Mouse (Mus musculus) brain, embryonic 14.5 days (tissue): ENCODE results near the gene Acsl5. TPM values are rescaled to one million over a fixed set of nuclear protein-coding genes. Genes with fewer than 3 reads are reported as not detected.

Experiments
- DNase-seq: peaks from one replicate; pipeline ENCODE4 v3.0.0-alpha.2; 2011; ENCODE audit warnings: low read depth
- CTCF ChIP-seq: fragments of 200-500 bp; IDR thresholded peaks from 2 replicates; pipeline ENCODE4 v1.5.1; 2012; ENCODE audit warnings: inconsistent platforms, mild to moderate bottlenecking, moderate library complexity, borderline replicate concordance; ENCODE audit not compliant: insufficient read depth, insufficient read length; ENCODE audit errors: extremely low read depth
- POLR2A ChIP-seq: fragments of 200-500 bp; IDR thresholded peaks from 2 replicates; pipeline ENCODE4 v1.6.1; 2012; ENCODE audit warnings: mild to moderate bottlenecking, inconsistent platforms, borderline replicate concordance; ENCODE audit not compliant: poor library complexity, insufficient read depth, insufficient read length, severe bottlenecking; ENCODE audit errors: extremely low read depth
- polyA plus RNA-seq: library from polyadenylated mRNA; depleted of rRNA; stranded (reverse); fragments of >200 nt; gene quantifications from 2 replicates; pipeline ENCODE4 v1.2.3, GENCODE M21; 2012

The Acsl5 gene
- polyA plus RNA-seq, 1 experiment: 6.4 TPM

DNA sequence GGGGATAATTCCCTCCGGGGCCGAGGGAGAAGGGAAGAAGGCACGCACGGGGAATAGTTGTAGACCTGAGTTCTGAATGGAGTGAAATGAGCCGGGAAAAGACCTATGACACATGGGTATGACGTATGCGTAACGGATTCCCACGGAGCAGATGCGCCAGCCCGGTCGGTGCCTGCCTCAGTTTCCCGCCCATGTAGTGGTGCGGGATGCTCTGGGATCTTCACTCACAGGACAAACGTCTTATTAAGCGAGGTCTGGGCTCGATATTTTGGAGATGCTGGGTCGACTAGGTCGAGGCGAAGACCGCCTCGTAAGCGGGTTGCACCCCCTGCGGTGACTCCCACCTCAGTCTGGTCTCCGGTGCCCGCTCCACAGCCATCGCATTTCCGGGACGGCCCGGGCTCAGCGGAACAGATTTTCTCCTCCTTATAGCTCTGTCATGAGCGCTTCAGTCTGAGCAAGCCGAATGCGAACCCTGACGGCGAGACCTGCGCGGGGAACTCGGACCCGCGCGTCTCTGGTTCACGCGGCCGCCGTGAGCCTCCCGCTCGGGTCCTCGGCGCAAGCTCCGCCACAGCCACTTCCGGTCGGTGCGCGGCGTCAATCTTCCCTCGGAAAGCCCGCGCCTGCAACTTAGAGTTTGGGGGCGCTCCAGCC is 63.8 kb downstream of the Acsl5 start, which contains the start of gene Zdhhc6:
TSS of gene Zdhhc6 (minus strand) at position 581 of the 657 bp plus-strand sequence.
- DNase-seq: no peak
- peak; percentile 94 for TF ChIP-seq POLR2A
- no peak for TF ChIP-seq CTCF

GRCm38 (mm10) chr19:55316109-55316714 is 64.5 kb downstream of the Acsl5 start, which contains the start of gene Vti1a:
Gene Vti1a, plus strand, starts transcription at chr19:55316295.
- peak; percentile 61; the same call in 1 of the 2 replicates for TF ChIP-seq POLR2A
- TF ChIP-seq CTCF: peak; percentile 50
- DNase-seq: peak; percentile 98

GRCm38 (mm10) chr19:55316901-55317300 is 65.2 kb downstream of the Acsl5 start:
- DNase-seq: no peak
- TF ChIP-seq CTCF (no peak), POLR2A (no peak)

GRCm38 (mm10) chr19:55319036-55319435 is 67.3 kb downstream of the Acsl5 start:
- no peak for DNase-seq
- no peak for TF ChIP-seq CTCF
- no peak for TF ChIP-seq POLR2A

DNA sequence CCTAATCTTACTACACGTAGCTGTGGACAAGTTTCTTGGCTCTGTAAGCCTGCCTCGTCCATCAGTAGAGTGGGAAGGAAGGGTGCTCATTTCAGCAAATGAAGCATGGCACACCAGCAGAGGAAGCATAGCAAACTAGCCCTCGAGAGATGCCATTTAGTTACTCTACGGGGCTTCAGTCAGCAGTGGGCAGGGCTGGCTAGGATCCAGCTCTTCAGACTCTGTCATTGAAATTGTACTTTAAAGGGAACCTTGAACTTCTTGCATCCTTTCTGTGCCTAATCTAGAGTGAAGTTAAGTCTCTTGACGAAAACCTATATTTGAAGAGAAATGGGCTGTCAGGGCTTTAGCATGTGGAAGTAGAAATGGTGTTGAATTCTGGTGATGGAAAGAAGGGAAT is 67.8 kb downstream of the Acsl5 start:
- no peak for DNase-seq
- TF ChIP-seq CTCF: no peak
- TF ChIP-seq POLR2A: no peak

GRCm38 (mm10) chr19:55322604-55323003 is 70.9 kb downstream of the Acsl5 start:
- TF ChIP-seq POLR2A (no peak), CTCF (no peak)
- no peak for DNase-seq

- no peak for DNase-seq
- TF ChIP-seq POLR2A (no peak), CTCF (no peak)
Measured at GRCm38 (mm10) chr19:55327510-55327909, 75.8 kb downstream of the Acsl5 start.

GRCm38 (mm10) chr19:55331776-55332175 is 80.0 kb downstream of the Acsl5 start:
- TF ChIP-seq POLR2A (no peak), CTCF (no peak)
- no peak for DNase-seq

- peak; percentile 92 for DNase-seq
- TF ChIP-seq POLR2A (no peak), CTCF (peak; percentile 89)
Measured at GRCm38 (mm10) chr19:55332641-55333268, 81.0 kb downstream of the Acsl5 start.

GRCm38 (mm10) chr19:55335881-55336280 is 84.1 kb downstream of the Acsl5 start:
- DNase-seq: peak; percentile 79
- TF ChIP-seq POLR2A (no peak), CTCF (no peak)

DNA sequence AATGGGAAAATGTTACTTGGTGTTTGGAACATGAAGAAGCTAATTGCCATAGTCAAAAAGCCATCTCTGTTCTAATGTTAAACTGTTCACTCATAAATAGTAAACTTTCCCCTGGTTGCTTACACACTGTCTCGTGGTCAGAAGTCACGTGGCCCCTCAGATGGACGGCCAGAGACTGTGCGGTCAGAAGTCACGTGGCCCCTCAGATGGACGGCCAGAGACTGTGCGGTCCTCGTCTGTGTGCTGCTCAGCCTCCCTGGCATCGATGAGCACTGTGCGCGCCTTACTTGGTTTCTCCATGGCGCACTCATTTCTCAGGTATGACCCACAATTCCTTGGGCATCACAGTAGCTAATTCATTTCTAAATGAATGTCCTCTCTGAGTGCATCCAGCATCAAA is 84.7 kb downstream of the Acsl5 start:
- TF ChIP-seq CTCF: no peak
- TF ChIP-seq POLR2A: no peak
- DNase-seq: no peak

DNA sequence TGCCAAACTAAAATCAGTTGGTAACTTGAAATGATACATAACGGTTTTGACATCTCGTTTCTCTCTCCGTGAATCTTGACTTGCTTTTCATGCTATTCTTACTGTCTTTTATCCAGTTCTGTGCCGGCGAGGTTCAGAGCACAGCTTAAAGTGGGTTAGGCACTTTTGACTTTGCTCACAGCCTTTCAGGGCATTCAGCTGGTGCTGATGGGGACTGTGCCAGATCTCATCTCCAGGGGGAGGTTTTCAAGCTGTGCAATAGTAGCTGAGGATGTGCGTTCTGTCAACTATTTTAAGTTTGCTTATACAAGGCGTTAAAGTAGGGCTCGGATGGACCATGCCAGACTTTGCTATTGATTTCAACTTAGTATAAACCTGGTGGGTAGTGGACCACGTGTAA is 85.3 kb downstream of the Acsl5 start:
- TF ChIP-seq POLR2A (no peak), CTCF (no peak)
- peak; percentile 38 for DNase-seq

- TF ChIP-seq CTCF (no peak), POLR2A (no peak)
- no peak for DNase-seq
Measured at GRCm38 (mm10) chr19:55337664-55338063, 85.9 kb downstream of the Acsl5 start.
